In genomic region chr10:51414512-51414911, GRCm38 (mm10) we compare ENCODE assay signal across 19 mouse cellular contexts.
DNase-seq lines count a peak whose midpoint lies in the region; ATAC-seq and TF ChIP-seq lines count a peak whose summit lies in the region.
"Had no signal": no experiment of that assay in that cellular context is flagged by ENCODE, and none has a peak within 500 bp of the region (broad histone marks: within the 10 kb centered on the region; RNA-seq: fewer than 3 reads in every experiment).

No protein-coding gene starts in this region.

- TF ChIP-seq CTCF in MEL (IDR thresholded peaks at IDR 0.05 in 2 of 3, conservative IDR thresholded peaks at IDR 0.05 in 1 of 3; ENCODE audit: control insufficient read depth in 1 of 3, insufficient read depth in 1 of 3, low read depth in 2 of 3, low read length in 3 of 3, poor library complexity in 1 of 3, severe bottlenecking in 1 of 3) = no peak

- no peak overlapping the region for H3K27ac ChIP-seq in MEL (ENCODE audit: control insufficient read depth, low read depth, low read length)
- H3K27ac ChIP-seq in intestine, embryonic 16.5 days (ENCODE audit: low read length) = no peak overlapping the region
- H3K27ac ChIP-seq: embryonic facial prominence, embryonic 12.5 days; heart, embryonic 13.5 days; hindbrain, embryonic 15.5 days; limb, embryonic 10.5 days; liver, embryonic 12.5 days; lung, embryonic 15.5 days had no signal

- peak; percentile 18 to 26 for DNase-seq in spleen, postnatal 36 days (ENCODE audit: low spot score in 2 of 2)
- DNase-seq in spleen, adult 18-20 months = no peak
- peak; percentile 43 for DNase-seq in MEL (ENCODE audit: low read depth, low spot score)
- no peak for DNase-seq in heart, postnatal 25 days (ENCODE audit: low spot score)
- no peak for DNase-seq in heart, postnatal 4 days
- DNase-seq: adrenal gland, postnatal 25 days; kidney, adult 11 months; kidney, postnatal 14 days; layer of hippocampus, postnatal 36 days had no signal

- WGBS in intestine, embryonic 16.5 days = 88% methylated on average over 1 of the region's 1 CpGs

- no peak for TF ChIP-seq EP300 in MEL (IDR thresholded peaks at IDR 0.05; ENCODE audit: low read depth in 1 of 2, low read length in 2 of 2)

- H3K79me2 ChIP-seq in MEL (ENCODE audit: control insufficient read depth, insufficient read depth, low read length, poor library complexity) = no peaks in the 10 kb centered on the region

- H3K27me3 ChIP-seq in MEL (ENCODE audit: control insufficient read depth in 1 of 2, insufficient read depth in 2 of 2, low read length in 2 of 2) = no peaks in the 10 kb centered on the region
- no peaks in the 10 kb centered on the region for H3K27me3 ChIP-seq in intestine, embryonic 16.5 days (replicated peaks; ENCODE audit: control insufficient read depth, insufficient read depth, low read length)
- H3K27me3 ChIP-seq: embryonic facial prominence, embryonic 12.5 days; heart, embryonic 13.5 days; hindbrain, embryonic 15.5 days; liver, embryonic 12.5 days; lung, embryonic 15.5 days had no signal

- no peak overlapping the region for H3K9ac ChIP-seq in MEL (ENCODE audit: control insufficient read depth, low read depth, low read length, poor library complexity, severe bottlenecking)
- no peak overlapping the region for H3K9ac ChIP-seq in intestine, embryonic 16.5 days (ENCODE audit: low read depth, low read length)
- H3K9ac ChIP-seq: embryonic facial prominence, embryonic 12.5 days; heart, embryonic 13.5 days; hindbrain, embryonic 15.5 days; liver, embryonic 12.5 days; lung, embryonic 15.5 days had no signal

- H3K4me2 ChIP-seq in intestine, embryonic 16.5 days (ENCODE audit: low read depth, low read length) = no peak overlapping the region
- H3K4me2 ChIP-seq: embryonic facial prominence, embryonic 12.5 days; heart, embryonic 13.5 days; hindbrain, embryonic 15.5 days; liver, embryonic 12.5 days; lung, embryonic 15.5 days had no signal

- intact Hi-C loops in heart, postnatal 25 days (cut with DNase I) = no loop called here

- no peaks in the 10 kb centered on the region for H3K9me3 ChIP-seq in MEL (replicated peaks; ENCODE audit: insufficient read depth, low read length)
- no peaks in the 10 kb centered on the region for H3K9me3 ChIP-seq in intestine, embryonic 16.5 days (ENCODE audit: control insufficient read depth, low read length)
- H3K9me3 ChIP-seq: embryonic facial prominence, embryonic 12.5 days; G1E; heart, embryonic 13.5 days; hindbrain, embryonic 15.5 days; limb, embryonic 10.5 days; liver, embryonic 12.5 days; lung, embryonic 15.5 days had no signal

- TF ChIP-seq RAD21 in MEL (IDR thresholded peaks at IDR 0.05; ENCODE audit: low read depth, low read length) = no peak

- H3K4me1 ChIP-seq in MEL (ENCODE audit: control insufficient read depth in 1 of 2, insufficient read depth in 2 of 2, low read length in 2 of 2) = no peaks in the 10 kb centered on the region
- H3K4me1 ChIP-seq in intestine, embryonic 16.5 days (ENCODE audit: control insufficient read depth, insufficient read depth, low read length) = no peaks in the 10 kb centered on the region
- H3K4me1 ChIP-seq: embryonic facial prominence, embryonic 12.5 days; heart, embryonic 13.5 days; hindbrain, embryonic 15.5 days; limb, embryonic 10.5 days; liver, embryonic 12.5 days; lung, embryonic 15.5 days had no signal

- no peak overlapping the region for H3K4me3 ChIP-seq in MEL (ENCODE audit: control insufficient read depth in 1 of 2, insufficient read depth in 1 of 2, low read depth in 2 of 2, low read length in 2 of 2)
- H3K4me3 ChIP-seq in intestine, embryonic 16.5 days (ENCODE audit: low read length) = no peak overlapping the region
- H3K4me3 ChIP-seq: embryonic facial prominence, embryonic 12.5 days; heart, embryonic 13.5 days; hindbrain, embryonic 15.5 days; limb, embryonic 10.5 days; liver, embryonic 12.5 days; lung, embryonic 15.5 days had no signal

- H3K36me3 ChIP-seq in MEL (ENCODE audit: control insufficient read depth in 1 of 2, insufficient read depth in 2 of 2, low read length in 2 of 2) = no peaks in the 10 kb centered on the region
- H3K36me3 ChIP-seq in intestine, embryonic 16.5 days (ENCODE audit: control insufficient read depth, insufficient read depth, low read length) = no peaks in the 10 kb centered on the region
- H3K36me3 ChIP-seq: embryonic facial prominence, embryonic 12.5 days; G1E; heart, embryonic 13.5 days; hindbrain, embryonic 15.5 days; limb, embryonic 10.5 days; liver, embryonic 12.5 days; lung, embryonic 15.5 days had no signal

- no peak for TF ChIP-seq POLR2A in MEL (IDR thresholded peaks at IDR 0.05; ENCODE audit: control insufficient read depth in 1 of 2, insufficient read depth in 1 of 2, low read depth in 1 of 2, low read length in 2 of 2, poor library complexity in 1 of 2)

- peak; percentile 86 for ATAC-seq in megakaryocyte progenitor cell, adult 5-6 weeks (replicated peaks; ENCODE audit: poor library complexity)
- no peak for ATAC-seq in intestine, embryonic 16.5 days
- ATAC-seq: activated CD4-positive, CD25-positive, alpha-beta regulatory T cell, adult 4 months; liver, embryonic 12.5 days had no signal

TF ChIP-seq in MEL, 35 proteins besides CTCF, POLR2A, EP300 and RAD21:
- TF ChIP-seq CHD2 (IDR thresholded peaks at IDR 0.05; ENCODE audit: low read length) = peak; percentile 48; the same call in 1 of the 2 replicates
- TF ChIP-seq MEF2A (IDR thresholded peaks at IDR 0.05; ENCODE audit: extremely low read depth, insufficient replicate concordance, low read depth, low read length, poor library complexity, severe bottlenecking) = no peak
- TF ChIP-seq GATA1 (IDR thresholded peaks at IDR 0.05; ENCODE audit: low read depth, low read length) = no peak
- no peak for TF ChIP-seq ZC3H11A (IDR thresholded peaks at IDR 0.05; ENCODE audit: low read depth, low read length)
- TF ChIP-seq GABPA (IDR thresholded peaks at IDR 0.05; ENCODE audit: low read depth, low read length) = no peak
- no peak for TF ChIP-seq MAFK (IDR thresholded peaks at IDR 0.05; ENCODE audit: borderline replicate concordance, low read depth, low read length)
- 0 out of 2 replicates have a peak, but pooled peaks have one; percentile 23 for TF ChIP-seq TBP (IDR thresholded peaks at IDR 0.05; ENCODE audit: low read depth, low read length)

Comparison
In these comparisons a context has a peak if more than half of its experiments do, and no peak if none do; other contexts are left out.
1. DNase-seq: peak in spleen, postnatal 36 days (2 of 2) and MEL (single experiment); none in spleen, adult 18-20 months (0 of 2), heart, postnatal 25 days (single experiment) and heart, postnatal 4 days (single experiment).